Mouse (Mus musculus) limb, embryonic 11.5 days (tissue): ENCODE data around the gene Ap2b1. TPM values are rescaled to one million over a fixed set of nuclear protein-coding genes. Genes with fewer than 3 reads are reported as not detected.
"Not testable (repeated sequence)": the region's sequence is repeated elsewhere in the genome, so short reads cannot be mapped to it uniquely, and the experiment has no call there.

Experiments used
- ATAC-seq: fragments of 200-750 bp; cut with Nextera tagmentation; 2 replicates; pipeline ENCODE4 v1.8.0; 2017; ENCODE audit warnings: low read depth; ENCODE audit not compliant: insufficient number of reproducible peaks, low FRiP score, low TSS enrichment
- DNase-seq: peaks from one replicate; pipeline ENCODE4 v3.0.0-alpha.2; 2015; ENCODE audit warnings: low spot score
- H3K27ac ChIP-seq: fragments of 300-500 bp; sonication (generic); replicated peaks from 2 replicates; pipeline ENCODE4 v1.5.1; 2014; ENCODE audit warnings: low read depth, mild to moderate bottlenecking, low read length
- H3K27me3 ChIP-seq: fragments of 300-500 bp; sonication (generic); 2 replicates; pipeline ENCODE4 v1.6.1; 2014; ENCODE audit warnings: mild to moderate bottlenecking, low read length, mixed read lengths; ENCODE audit not compliant: control insufficient read depth, insufficient read depth
- H3K36me3 ChIP-seq: fragments of 300-500 bp; sonication (generic); 2 replicates; pipeline ENCODE4 v1.6.1; 2014; ENCODE audit warnings: mild to moderate bottlenecking, low read length, moderate library complexity, mixed read lengths; ENCODE audit not compliant: control insufficient read depth, insufficient read depth
- H3K4me1 ChIP-seq: fragments of 300-500 bp; sonication (generic); 2 replicates; pipeline ENCODE4 v1.6.1; 2014; ENCODE audit warnings: low read length, mixed read lengths; ENCODE audit not compliant: control insufficient read depth, insufficient read depth
- H3K4me2 ChIP-seq: fragments of 300-500 bp; sonication (generic); 2 replicates; pipeline ENCODE4 v1.6.1; 2014; ENCODE audit warnings: low read depth, mild to moderate bottlenecking, moderate library complexity; ENCODE audit not compliant: severe bottlenecking
- H3K4me3 ChIP-seq: fragments of 300-500 bp; sonication (generic); 2 replicates; pipeline ENCODE4 v1.5.1; 2014; ENCODE audit warnings: low read depth, low read length
- H3K9ac ChIP-seq: fragments of 300-500 bp; sonication (generic); 2 replicates; pipeline ENCODE4 v1.6.1; 2014; ENCODE audit warnings: mild to moderate bottlenecking, low read length
- H3K9me3 ChIP-seq: fragments of 300-500 bp; sonication (generic); 2 replicates; pipeline ENCODE4 v1.6.1; 2016; ENCODE audit warnings: low read length; ENCODE audit not compliant: control insufficient read depth
- WGBS: fragments of 180-500 bp; shearing (Covaris S2); extraction: QIAGEN DNeasy Blood & Tissue Kit; methylation state at CpG from one replicate; pipeline ENCODE4 v1.1.7; 2014; 5-methylcytosine and 5-hydroxymethylcytosine counted together
- polyA plus RNA-seq: library from polyadenylated mRNA; unstranded; fragments of >200 nt; fragmentation: Nextera tagmentation; extraction: Ambion mirVana; gene quantifications from 2 replicates; pipeline ENCODE4 v1.2.1, GENCODE M21; 2014

The Ap2b1 gene
- 72.1 and 78.9 TPM in 2 replicates for polyA plus RNA-seq

- H3K9ac ChIP-seq = peak within 1 kb of the TSS; percentile 71
- H3K4me3 ChIP-seq = peak within 1 kb of the TSS; percentile 75
- H3K4me1 ChIP-seq = peaks cover 5% of the 10 kb centered on the region
- peak; percentile 95 for DNase-seq
- H3K27ac ChIP-seq = peak within 1 kb of the TSS; percentile 86
- no peaks in the 10 kb centered on the region; the same call in 1 of the 2 replicates for H3K36me3 ChIP-seq
- peak within 1 kb of the TSS; percentile 70 for H3K4me2 ChIP-seq
- peak; percentile 89 for ATAC-seq
- H3K9me3 ChIP-seq = no peaks in the 10 kb centered on the region
- H3K27me3 ChIP-seq = no peaks in the 10 kb centered on the region
- 2% methylated on average over 56 of the region's 56 CpGs for WGBS
Observed at GRCm38 (mm10) chr11:83298225-83299195, at the start of gene Ap2b1. Gene Ap2b1 (plus strand): TSS chr11:83299024.

- H3K27ac ChIP-seq, H3K9me3 ChIP-seq, ATAC-seq, H3K4me3 ChIP-seq, H3K4me2 ChIP-seq, H3K36me3 ChIP-seq, H3K4me1 ChIP-seq, H3K27me3 ChIP-seq, H3K9ac ChIP-seq, DNase-seq: not testable (repeated sequence)
- WGBS = 75% methylated on average over 5 of the region's 5 CpGs
Observed at GRCm38 (mm10) chr11:83257211-83257610, 41.6 kb upstream of the Ap2b1 start.

- Histone ChIP-seq H3K9me3 (no peaks in the 10 kb centered on the region), H3K9ac (no peak overlapping the region), H3K27me3 (no peaks in the 10 kb centered on the region), H3K4me2 (no peak overlapping the region), H3K4me3 (no peak overlapping the region), H3K36me3 (no peaks in the 10 kb centered on the region), H3K27ac (no peak overlapping the region), H3K4me1 (no peaks in the 10 kb centered on the region)
- ATAC-seq (no peak), DNase-seq (no peak)
- WGBS = 91% methylated on average over 1 of the region's 1 CpGs
Observed at GRCm38 (mm10) chr11:83262673-83263072, 36.2 kb upstream of the Ap2b1 start.

GRCm38 (mm10) chr11:83263146-83263545 is 35.7 kb upstream of the Ap2b1 start:
- WGBS = 53% methylated on average over 3 of the region's 3 CpGs
- Histone ChIP-seq H3K9me3 (no peaks in the 10 kb centered on the region), H3K4me3 (no peak overlapping the region), H3K27ac (no peak overlapping the region), H3K27me3 (no peaks in the 10 kb centered on the region), H3K36me3 (no peaks in the 10 kb centered on the region), H3K4me1 (no peaks in the 10 kb centered on the region), H3K4me2 (no peak overlapping the region), H3K9ac (no peak overlapping the region)
- ATAC-seq (no peak), DNase-seq (no peak)

- Histone ChIP-seq H3K4me2 (peak overlapping the region; percentile 61), H3K9me3 (no peaks in the 10 kb centered on the region), H3K4me3 (peak overlapping the region; percentile 47), H3K4me1 (no peaks in the 10 kb centered on the region), H3K27ac (no peak overlapping the region), H3K27me3 (no peaks in the 10 kb centered on the region), H3K36me3 (no peaks in the 10 kb centered on the region), H3K9ac (peak overlapping the region; percentile 64)
- ATAC-seq (peak; percentile 36; the same call in 1 of the 2 replicates), DNase-seq (no peak)
- 1% methylated on average over 6 of the region's 6 CpGs for WGBS
Observed at GRCm38 (mm10) chr11:83270842-83271150, 28.0 kb upstream of the Ap2b1 start.

GRCm38 (mm10) chr11:83271151-83271950 is 27.5 kb upstream of the Ap2b1 start:
- no peaks in the 10 kb centered on the region for H3K9me3 ChIP-seq
- H3K36me3 ChIP-seq = no peaks in the 10 kb centered on the region
- peak overlapping the region; percentile 64 for H3K9ac ChIP-seq
- H3K4me3 ChIP-seq = peak overlapping the region; percentile 47
- no peaks in the 10 kb centered on the region for H3K4me1 ChIP-seq
- no peaks in the 10 kb centered on the region for H3K27me3 ChIP-seq
- WGBS = under 1% methylated on average over 26 of the region's 26 CpGs
- DNase-seq (peak; percentile 83), ATAC-seq (peak; percentile 92)
- no peak overlapping the region for H3K27ac ChIP-seq
- peak overlapping the region; percentile 61 for H3K4me2 ChIP-seq

GRCm38 (mm10) chr11:83271951-83272843 is 26.6 kb upstream of the Ap2b1 start:
- H3K9ac ChIP-seq = no peak overlapping the region
- no peak overlapping the region for H3K4me3 ChIP-seq
- H3K4me1 ChIP-seq = no peaks in the 10 kb centered on the region
- H3K4me2 ChIP-seq = no peak overlapping the region
- no peak overlapping the region for H3K27ac ChIP-seq
- H3K27me3 ChIP-seq = no peaks in the 10 kb centered on the region
- H3K36me3 ChIP-seq = no peaks in the 10 kb centered on the region
- WGBS = 12% methylated on average over 2 of the region's 2 CpGs
- no peaks in the 10 kb centered on the region for H3K9me3 ChIP-seq
- no peak for DNase-seq
- ATAC-seq = no peak; the same call in 1 of the 2 replicates

GRCm38 (mm10) chr11:83276251-83276650 is 22.6 kb upstream of the Ap2b1 start:
- Histone ChIP-seq H3K9me3 (no peaks in the 10 kb centered on the region), H3K9ac (no peak overlapping the region), H3K27ac (no peak overlapping the region), H3K4me2 (no peak overlapping the region), H3K27me3 (no peaks in the 10 kb centered on the region), H3K36me3 (no peaks in the 10 kb centered on the region), H3K4me3 (no peak overlapping the region), H3K4me1 (no peaks in the 10 kb centered on the region)
- WGBS = 75% methylated on average over 7 of the region's 7 CpGs
- DNase-seq (no peak), ATAC-seq (no peak)
